Mouse (Mus musculus) thymus, postnatal 0 days (tissue): ENCODE measurements at regions not wholly inside any gene's neighbourhood (a gene's known extent, or its start where the extent isn't known, plus 50 kb on each side); places are given as distances from the start of the nearest gene placed in this dataset.

Source experiments
- DNase-seq: peaks from one replicate; pipeline ENCODE4 v3.0.0-alpha.2; 2015; ENCODE audit warnings: low spot score

- no peak for DNase-seq
Observed at GRCm38 (mm10) chr1:7591327-7591726, 2783.6 kb downstream of the Gm37988 start.
